Mouse (Mus musculus) 3T3-L1 (cell line): ENCODE data around the gene Il17a.
A peak's percentile ranks its signal among the peaks of the same experiment; 100 is the strongest.
"Not testable (repeated sequence)": the region's sequence is repeated elsewhere in the genome, so short reads cannot be mapped to it uniquely, and the experiment has no call there.

Source experiments
- DNase-seq: peaks from one replicate; pipeline ENCODE4 v3.0.0-alpha.2; 2015; ENCODE audit warnings: low read depth, low spot score

Gene Il17a

DNA sequence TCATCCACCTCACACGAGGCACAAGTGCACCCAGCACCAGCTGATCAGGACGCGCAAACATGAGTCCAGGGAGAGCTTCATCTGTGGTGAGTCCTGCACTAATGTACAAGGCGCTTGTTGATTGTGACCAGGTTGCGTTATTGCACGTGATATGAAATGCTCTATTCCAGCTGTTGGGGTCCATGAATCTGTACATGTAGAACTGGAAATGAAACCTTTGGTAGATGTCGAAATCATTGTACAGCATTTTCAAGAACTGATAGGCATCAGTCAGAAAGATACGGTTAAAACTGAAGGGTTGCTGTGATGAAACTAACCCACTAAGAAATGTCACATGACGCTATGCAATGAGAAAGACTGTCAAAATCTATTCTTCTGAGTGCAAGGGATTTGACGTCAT lies at the start of gene Il17a:
Gene Il17a, plus strand, starts transcription at position 3 of the 400 bp plus-strand sequence.
- no peak for DNase-seq

DNA sequence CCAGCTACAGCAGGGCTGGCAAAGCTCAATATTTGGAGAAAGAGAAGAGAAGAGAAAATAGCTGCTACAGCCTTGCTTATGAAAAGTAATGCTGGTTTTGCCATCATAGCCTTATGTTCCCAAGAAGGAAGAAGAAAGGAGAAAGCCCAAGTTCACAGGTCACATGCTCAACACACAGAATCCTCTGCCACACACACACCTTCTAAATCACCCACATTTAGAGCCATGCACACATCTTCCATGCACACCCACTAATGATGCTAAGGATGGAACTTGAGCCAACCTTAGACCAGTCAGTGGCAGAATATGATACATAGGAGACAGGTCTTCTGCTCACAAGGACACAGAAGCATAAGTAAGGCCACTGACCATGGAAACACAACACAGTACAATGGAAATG lies 47.9 kb upstream of the Il17a start:
- no peak for DNase-seq

GRCm38 (mm10) chr1:20683386-20683785 lies 47.3 kb upstream of the Il17a start:
- DNase-seq = no peak

GRCm38 (mm10) chr1:20683853-20684252 lies 46.9 kb upstream of the Il17a start:
- no peak for DNase-seq

DNA sequence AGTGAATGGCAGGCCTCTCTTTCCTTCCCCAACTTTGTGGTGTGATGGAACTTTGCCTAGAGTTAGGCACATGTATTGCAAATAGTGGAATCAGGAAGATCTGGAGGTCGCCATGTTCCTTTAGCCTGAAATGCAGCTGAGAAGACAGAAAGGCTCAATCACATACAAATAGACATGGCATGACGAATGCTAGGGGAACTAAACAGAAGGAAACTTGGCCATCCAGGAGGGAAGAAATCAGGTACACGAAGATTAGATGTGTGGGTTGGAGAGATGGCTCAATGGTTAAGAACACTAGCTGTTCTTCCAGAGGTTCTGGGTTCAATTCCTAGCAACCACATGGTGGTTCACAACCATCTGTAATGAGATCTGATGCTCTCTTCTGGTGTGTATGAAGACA lies 46.3 kb upstream of the Il17a start:
- no peak for DNase-seq

DNA sequence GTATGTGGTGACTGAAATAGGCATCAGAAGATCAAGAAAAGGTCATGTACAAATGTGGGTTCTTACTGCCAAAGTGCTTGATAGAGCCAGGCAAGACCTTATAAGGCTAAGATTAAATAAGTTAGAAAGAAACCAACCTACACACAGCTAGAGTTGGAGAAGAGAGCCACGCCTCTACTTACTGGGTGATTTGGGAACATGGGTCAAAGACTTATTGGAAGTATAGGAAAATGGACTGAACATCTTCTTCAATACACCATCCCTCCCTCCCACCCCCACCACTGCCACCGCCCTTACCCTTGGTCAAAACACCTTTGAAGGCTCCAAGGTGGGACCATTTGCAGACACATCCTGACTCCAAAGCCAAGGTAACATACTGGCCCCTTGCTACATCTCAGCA lies 45.3 kb upstream of the Il17a start:
- DNase-seq = no peak

GRCm38 (mm10) chr1:20685907-20686306 lies 44.8 kb upstream of the Il17a start:
- no peak for DNase-seq

DNA sequence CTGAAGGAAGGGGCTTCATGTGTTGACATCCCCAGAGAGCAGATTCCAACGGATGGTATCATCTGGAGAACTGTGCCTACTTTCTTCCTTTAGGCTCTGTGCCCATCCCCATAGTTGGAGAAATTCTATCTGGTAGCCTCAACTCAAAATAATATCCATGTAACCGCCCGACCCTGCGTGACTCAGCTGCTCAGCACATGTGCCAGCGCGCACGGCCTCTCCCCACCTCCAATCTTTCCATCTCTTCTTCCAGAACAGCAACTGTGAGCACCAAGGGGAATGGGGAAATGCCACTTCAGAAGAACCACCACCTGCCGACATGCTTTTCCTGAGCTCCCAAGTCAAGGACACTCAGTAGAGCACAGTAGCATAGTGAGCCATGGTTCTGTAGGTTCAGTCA lies 39.4 kb upstream of the Il17a start:
- no peak for DNase-seq

DNA sequence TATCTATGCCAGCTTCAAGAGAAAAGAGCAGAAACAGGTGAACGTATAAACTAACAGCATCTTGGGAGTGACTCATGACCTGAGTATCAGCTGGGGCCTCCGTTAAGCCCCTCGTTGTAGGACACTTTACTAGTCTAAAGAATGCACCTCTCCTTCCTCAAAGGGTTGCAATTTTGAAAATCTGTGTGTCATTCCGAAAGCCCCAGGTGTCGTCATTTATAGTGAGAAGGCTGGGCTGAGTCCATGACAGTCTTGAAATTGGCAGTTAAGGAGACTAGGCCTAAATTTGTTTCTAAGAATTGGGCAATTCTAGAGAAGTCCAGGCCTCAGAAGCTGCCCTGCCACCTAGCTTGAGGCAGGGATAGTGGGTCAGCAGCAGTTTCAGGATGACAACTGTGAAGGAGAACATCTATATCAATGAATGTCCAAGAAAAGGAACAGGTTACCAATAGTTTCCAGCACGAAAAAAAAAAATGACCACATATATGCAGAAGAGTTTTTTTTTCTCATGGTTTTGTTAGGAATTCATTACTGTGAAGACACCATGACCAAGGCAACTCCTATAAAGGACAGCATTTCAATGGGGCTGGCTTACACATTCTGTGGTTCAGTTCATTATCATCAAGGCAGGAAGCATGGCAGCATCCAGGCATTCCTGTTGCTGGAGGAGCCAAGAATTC lies 36.9 kb upstream of the Il17a start:
- DNase-seq = no peak

DNA sequence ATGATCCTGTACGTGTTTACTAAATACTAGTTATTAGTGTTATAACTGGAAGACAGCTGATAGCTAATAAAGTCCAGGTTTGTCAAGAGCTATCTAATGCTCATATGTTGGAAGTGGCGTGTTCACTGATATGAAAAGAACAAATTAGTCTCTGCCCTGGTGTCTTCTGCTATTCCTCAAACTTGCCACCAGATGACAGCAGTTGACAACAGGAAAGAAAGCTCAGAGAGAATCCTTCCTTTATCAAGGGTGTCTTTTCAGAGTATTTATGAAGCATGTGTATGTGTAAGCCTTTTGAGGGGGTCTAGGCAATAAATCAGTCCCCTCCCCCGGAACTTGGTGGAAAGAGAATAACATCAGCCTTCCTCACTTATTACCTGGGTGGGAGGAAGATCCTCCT lies 30.7 kb upstream of the Il17a start:
- peak; percentile 39 for DNase-seq

DNA sequence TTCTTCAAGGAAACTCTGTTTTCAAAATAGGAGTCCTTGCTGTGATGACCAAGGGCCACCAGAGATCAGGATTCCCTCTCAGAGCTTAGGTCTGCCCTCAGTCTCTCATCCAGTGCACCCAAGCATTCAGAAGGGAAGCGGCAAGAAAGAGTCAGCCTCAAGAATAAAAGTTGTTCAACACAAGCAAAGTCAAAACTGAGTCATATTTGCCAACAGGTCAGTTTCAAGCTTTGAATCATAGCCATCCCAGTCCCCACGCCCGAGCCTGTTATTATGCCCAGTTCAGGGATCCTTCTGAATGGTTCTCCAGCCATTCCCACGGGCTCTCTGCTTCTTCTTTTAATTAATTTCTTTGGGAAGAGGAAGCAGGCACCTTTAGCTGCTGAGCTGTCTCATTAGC lies 5.9 kb downstream of the Il17a start:
- no peak for DNase-seq

GRCm38 (mm10) chr1:20738483-20738882 lies 7.8 kb downstream of the Il17a start:
- DNase-seq = peak; percentile 17

GRCm38 (mm10) chr1:20740496-20740998 lies 9.8 kb downstream of the Il17a start:
- DNase-seq = no peak

GRCm38 (mm10) chr1:20754439-20754838 lies 23.7 kb downstream of the Il17a start:
- no peak for DNase-seq

DNA sequence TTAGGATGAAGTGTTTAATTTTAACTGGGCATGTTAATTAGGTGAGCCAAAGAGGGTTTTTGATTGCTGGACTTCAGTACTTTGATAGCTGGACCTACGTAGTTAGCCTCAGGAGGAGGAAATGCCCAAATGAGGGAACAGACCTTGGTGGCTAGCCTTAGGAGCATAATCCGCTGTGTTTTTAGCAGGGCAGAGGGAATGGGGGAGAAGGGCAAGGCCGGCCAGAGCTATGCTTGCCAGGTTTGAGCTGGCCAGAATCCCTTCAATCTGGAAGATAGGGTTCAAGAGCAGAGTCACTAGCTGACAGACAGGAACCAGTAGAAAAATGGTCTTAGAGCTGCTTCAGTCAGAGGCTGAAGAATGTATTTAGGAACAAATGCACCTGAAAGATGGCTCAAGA lies 26.9 kb downstream of the Il17a start:
- no peak for DNase-seq

DNA sequence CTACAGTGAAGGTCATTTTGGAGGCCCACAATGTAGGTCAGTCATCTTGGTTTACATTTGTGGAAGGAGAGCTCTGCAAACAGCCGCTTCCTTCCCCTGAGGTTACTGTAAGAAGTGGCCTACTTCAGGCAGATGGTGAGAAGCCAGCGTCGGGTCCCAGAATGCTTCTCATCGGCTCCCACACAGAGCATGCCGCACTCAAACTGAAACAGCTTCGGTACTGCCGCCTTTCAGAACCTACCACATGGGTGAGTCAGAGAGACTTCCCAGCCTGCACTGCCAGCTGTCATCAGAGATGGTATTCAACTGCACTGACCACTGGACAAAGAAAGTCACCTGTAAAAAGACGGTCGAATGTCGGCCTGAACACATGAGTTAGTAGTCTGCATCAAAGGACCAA lies 29.1 kb downstream of the Il17a start:
- no peak for DNase-seq

DNA sequence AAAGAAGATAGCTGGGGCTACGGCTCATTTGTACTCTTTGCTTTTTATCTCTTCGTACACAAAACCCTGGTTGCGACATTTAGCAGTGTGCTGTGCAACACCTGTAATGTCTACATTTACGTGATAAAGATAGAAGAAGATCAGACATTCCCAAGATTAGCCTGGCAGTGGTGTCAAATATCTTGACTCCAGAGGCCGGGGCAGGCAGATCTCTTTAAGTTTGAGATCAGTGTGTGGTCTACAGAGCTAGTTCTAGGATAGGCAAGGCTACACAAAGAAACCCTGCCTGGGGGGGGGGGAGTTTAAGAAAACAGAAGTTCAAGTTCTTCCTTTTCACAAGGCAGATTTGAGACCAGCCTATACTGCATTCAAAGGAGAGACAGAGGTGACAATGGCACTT lies 29.6 kb downstream of the Il17a start:
- no peak for DNase-seq

DNA sequence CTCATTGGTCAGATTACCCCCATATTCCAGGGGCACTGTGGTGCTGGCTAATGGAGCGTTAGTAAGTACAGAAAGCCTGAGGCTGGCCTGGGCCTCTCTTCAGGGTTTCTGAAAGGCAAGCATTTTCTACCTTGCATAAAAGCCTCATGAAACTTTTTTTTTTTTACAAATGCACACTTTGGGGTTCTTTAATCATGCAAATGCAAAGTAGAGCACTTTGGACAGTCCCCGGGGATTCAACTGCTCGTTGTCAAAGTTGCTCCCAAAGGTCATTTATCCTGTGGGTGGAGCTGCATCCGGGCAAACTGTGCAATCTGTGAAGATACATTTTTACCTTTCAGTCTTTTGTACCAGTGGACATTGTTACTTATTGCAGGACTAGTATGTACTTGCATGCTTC lies 30.7 kb downstream of the Il17a start:
- DNase-seq = no peak

DNA sequence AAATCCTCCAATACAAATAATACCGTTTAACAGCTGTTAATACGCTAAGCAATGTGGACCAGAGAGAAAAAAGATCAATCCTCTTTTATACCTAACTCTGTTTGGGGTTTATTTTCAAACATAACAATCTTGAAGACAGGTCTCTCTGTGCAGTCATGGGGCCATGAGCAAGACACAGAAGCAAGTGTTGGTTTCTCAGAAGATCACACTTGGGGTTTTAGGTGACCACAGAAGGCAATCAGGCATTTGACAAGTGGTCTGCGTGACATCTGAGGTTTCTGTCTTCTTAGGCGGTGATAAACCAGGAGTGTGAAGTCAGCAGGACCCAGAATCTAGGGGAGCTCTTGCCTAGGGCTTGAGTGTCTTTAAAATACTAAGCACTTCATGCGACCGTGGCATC lies 35.8 kb downstream of the Il17a start:
- no peak for DNase-seq

GRCm38 (mm10) chr1:20774026-20774730 lies 43.5 kb downstream of the Il17a start:
- not testable (repeated sequence) for DNase-seq

- no peak for DNase-seq
Measured at GRCm38 (mm10) chr1:20778366-20778765, 47.7 kb downstream of the Il17a start.
